Mouse (Mus musculus) forebrain, embryonic 14.5 days (tissue): ENCODE results near the gene B230219D22Rik. TPM values are rescaled to one million over a fixed set of nuclear protein-coding genes. Genes with fewer than 3 reads are reported as not detected.

Source experiments
- ATAC-seq: fragments of 200-750 bp; cut with Nextera tagmentation; 2 replicates; pipeline ENCODE4 v1.8.0; 2017; ENCODE audit warnings: mild to moderate bottlenecking, moderate library complexity
- DNase-seq: peaks from one replicate; pipeline ENCODE4 v3.0.0-alpha.2; 2015; ENCODE audit warnings: low spot score
- H3K27ac ChIP-seq: fragments of 300-500 bp; sonication (generic); 2 replicates; pipeline ENCODE4 v1.5.1; 2014; ENCODE audit warnings: low read depth, mild to moderate bottlenecking, control low read depth, low read length, moderate library complexity
- H3K27me3 ChIP-seq: fragments of 300-500 bp; sonication (generic); replicated peaks from 2 replicates; pipeline ENCODE4 v1.6.1; 2014; ENCODE audit warnings: low read length, control low read depth, mixed read lengths; ENCODE audit not compliant: control insufficient read depth, insufficient read depth
- H3K36me3 ChIP-seq: fragments of 300-500 bp; sonication (generic); 2 replicates; pipeline ENCODE4 v1.6.1; 2014; ENCODE audit warnings: low read length, control low read depth; ENCODE audit not compliant: control insufficient read depth, insufficient read depth
- H3K4me1 ChIP-seq: fragments of 300-500 bp; sonication (generic); 2 replicates; pipeline ENCODE4 v1.6.1; 2014; ENCODE audit warnings: antibody characterized with exemption, low read length, control low read depth; ENCODE audit not compliant: control insufficient read depth, insufficient read depth
- H3K4me2 ChIP-seq: fragments of 300-500 bp; sonication (generic); 2 replicates; pipeline ENCODE4 v1.6.1; 2014; ENCODE audit warnings: mild to moderate bottlenecking, control low read depth, low read length
- H3K4me3 ChIP-seq: fragments of 300-500 bp; sonication (generic); 2 replicates; pipeline ENCODE4 v1.5.1; 2014; ENCODE audit warnings: low read depth, low read length, control low read depth
- H3K9ac ChIP-seq: fragments of 300-500 bp; sonication (generic); 2 replicates; pipeline ENCODE4 v1.6.1; 2014; ENCODE audit warnings: mild to moderate bottlenecking, low read length, control low read depth, moderate library complexity
- H3K9me3 ChIP-seq: fragments of 300-500 bp; sonication (generic); replicated peaks from 2 replicates; pipeline ENCODE4 v1.6.1; 2016; ENCODE audit warnings: low read length, control low read depth, mixed read lengths; ENCODE audit not compliant: control insufficient read depth
- WGBS: fragments of 180-500 bp; shearing (Covaris S2); extraction: QIAGEN DNeasy Blood & Tissue Kit; methylation state at CpG from one replicate; pipeline ENCODE4 v1.1.7; 2014; 5-methylcytosine and 5-hydroxymethylcytosine counted together
- polyA plus RNA-seq: library from polyadenylated mRNA; unstranded; fragments of >200 nt; fragmentation: Nextera tagmentation; extraction: Ambion mirVana; gene quantifications from 2 replicates; pipeline ENCODE4 v1.2.1, GENCODE M21; 2014

Gene B230219D22Rik
- polyA plus RNA-seq, 1 experiment from 2014 or later, result 56.4 TPM

DNA sequence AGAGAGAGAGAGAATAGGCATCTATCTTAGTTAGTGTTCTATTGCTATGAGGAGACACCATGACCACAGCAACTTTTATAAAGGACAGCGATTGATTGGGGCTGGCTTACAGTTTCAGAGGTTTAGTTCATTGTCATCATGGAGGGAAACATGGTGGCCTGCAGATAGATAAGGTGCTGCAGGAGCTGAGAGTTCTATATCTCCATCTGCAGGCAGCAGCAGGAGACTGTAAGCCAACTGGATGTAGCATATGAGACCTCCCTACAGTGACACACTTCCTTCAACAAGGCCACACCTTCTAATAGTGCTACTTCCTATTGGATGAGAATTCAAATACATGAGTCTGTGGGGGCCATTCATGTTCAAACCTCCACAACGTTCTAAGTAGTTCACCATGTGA is 39.2 kb downstream of the B230219D22Rik start:
- 87% methylated on average over 2 of the region's 2 CpGs for WGBS
- Histone ChIP-seq H3K9me3 (no peaks in the 10 kb centered on the region), H3K27me3 (no peaks in the 10 kb centered on the region), H3K4me2 (no peak overlapping the region), H3K36me3 (no peaks in the 10 kb centered on the region), H3K27ac (no peak overlapping the region), H3K9ac (no peak overlapping the region), H3K4me1 (peaks cover 4% of the 10 kb centered on the region; the same call in 1 of the 2 replicates), H3K4me3 (no peak overlapping the region)
- DNase-seq (no peak), ATAC-seq (no peak)

DNA sequence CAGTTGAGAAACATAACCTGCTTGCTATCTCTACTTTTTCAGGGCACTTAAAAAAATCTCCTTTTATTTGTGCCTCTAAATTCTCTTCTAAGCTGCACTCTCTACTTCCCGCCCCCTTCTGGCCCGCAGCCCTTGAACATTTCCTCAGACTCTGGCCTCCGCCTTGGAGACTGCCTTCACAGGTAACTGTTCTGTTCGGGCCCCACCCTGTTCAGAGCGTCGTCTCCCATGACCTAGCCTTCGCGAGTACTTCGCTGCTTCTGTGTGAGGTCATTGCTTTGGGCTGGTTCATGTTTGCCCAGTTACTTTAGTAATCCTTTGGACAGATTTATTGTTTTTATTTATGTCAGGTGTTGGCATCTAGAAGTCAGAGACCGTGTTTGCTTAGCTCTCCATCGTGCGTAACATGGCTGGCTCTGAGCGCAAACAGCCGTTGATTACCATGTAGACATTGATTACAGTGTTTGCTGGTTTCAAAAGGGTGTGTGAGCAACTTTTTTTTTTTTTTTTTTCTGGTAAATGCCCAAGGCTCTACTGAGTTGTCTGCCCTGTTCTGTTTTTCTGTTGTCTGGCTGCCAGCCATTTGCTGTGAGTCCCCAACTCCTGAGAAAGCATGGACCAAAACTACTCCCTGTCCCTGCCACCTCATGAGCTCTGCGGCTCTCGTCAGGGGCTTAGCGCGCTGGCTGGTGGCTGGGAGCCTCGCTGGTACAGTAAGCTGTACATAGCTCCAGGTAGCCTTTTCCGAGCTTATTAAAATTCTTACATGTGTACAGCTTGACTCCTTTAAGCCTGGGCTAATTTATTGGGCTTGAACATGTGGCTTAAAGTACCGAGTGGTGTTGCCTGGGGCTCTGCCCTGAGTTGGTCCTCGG is 40.9 kb downstream of the B230219D22Rik start:
- Histone ChIP-seq H3K4me1 (no peaks in the 10 kb centered on the region), H3K9me3 (no peaks in the 10 kb centered on the region), H3K4me3 (no peak overlapping the region), H3K36me3 (no peaks in the 10 kb centered on the region), H3K27me3 (no peaks in the 10 kb centered on the region), H3K27ac (no peak overlapping the region), H3K9ac (no peak overlapping the region), H3K4me2 (no peak overlapping the region)
- ATAC-seq, result no peak
- 88% methylated on average over 22 of the region's 22 CpGs for WGBS
- no peak for DNase-seq

DNA sequence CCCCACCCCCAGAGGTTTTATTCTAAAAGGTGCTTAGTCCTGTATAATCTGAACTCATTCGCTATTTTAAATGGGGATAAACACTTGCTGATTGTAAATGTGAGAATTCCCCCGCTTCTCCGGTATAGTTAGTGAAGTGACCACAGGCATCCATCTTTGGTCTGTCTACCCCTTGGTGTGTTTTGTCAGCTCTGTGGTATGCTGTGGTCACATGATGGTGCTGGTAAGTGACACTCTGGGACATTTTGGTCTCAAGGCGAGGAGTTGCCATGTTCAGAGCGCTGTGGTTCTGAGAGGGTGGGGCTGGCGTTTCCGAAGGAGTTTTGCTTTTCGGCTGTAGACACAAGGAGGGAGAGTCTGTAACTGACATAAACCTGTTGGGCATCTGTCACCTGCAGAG is 45.0 kb downstream of the B230219D22Rik start:
- no peak overlapping the region for H3K27ac ChIP-seq
- H3K4me3 ChIP-seq, result no peak overlapping the region
- 95% methylated on average over 8 of the region's 8 CpGs for WGBS
- H3K4me1 ChIP-seq, result no peaks in the 10 kb centered on the region
- no peaks in the 10 kb centered on the region for H3K27me3 ChIP-seq
- DNase-seq, result no peak
- no peak overlapping the region for H3K4me2 ChIP-seq
- H3K9me3 ChIP-seq, result no peaks in the 10 kb centered on the region
- no peak for ATAC-seq
- H3K9ac ChIP-seq, result no peak overlapping the region
- H3K36me3 ChIP-seq, result no peaks in the 10 kb centered on the region

DNA sequence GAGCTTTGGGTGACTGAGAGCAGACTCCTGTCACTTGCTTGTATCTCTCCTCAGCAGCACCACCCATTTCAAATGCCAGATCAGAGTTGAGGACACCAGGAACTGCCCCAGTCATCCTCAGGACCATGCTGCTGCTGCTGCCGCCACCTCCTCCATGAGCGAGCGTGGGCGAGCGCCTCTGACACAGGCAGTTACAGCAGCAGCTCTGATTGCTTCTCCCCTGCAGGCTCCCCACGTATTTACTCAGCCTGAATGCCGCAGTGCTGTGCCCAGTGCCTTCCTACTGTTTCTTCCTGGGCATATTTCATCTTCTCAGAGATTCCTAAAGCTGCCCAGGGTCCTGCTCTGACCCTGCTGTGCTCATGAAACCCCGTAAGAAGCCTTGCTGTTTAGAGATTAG is 49.4 kb downstream of the B230219D22Rik start:
- Histone ChIP-seq H3K9ac (no peak overlapping the region), H3K4me1 (no peaks in the 10 kb centered on the region), H3K36me3 (no peaks in the 10 kb centered on the region), H3K27me3 (no peaks in the 10 kb centered on the region), H3K4me3 (no peak overlapping the region), H3K4me2 (no peak overlapping the region), H3K9me3 (no peaks in the 10 kb centered on the region), H3K27ac (no peak overlapping the region)
- ATAC-seq (no peak), DNase-seq (no peak)
- 78% methylated on average over 8 of the region's 8 CpGs for whole genome bisulfite sequencing

Other genes with a start within 250 kb of the B230219D22Rik start
- 25.0 and 28.9 TPM in 2 replicates for gene Grk6, start 248.1 kb upstream of the B230219D22Rik start, polyA plus RNA-seq
- 6.7 and 7.4 TPM in 2 replicates for gene Prr7, start 228.9 kb upstream of the B230219D22Rik start, polyA plus RNA-seq
- 396 and 523 TPM in 2 replicates for gene Dbn1, start 205.0 kb upstream of the B230219D22Rik start, polyA plus RNA-seq
- gene Pdlim7, start 179.4 kb upstream of the B230219D22Rik start, polyA plus RNA-seq, result 124 and 127 TPM in 2 replicates
- 1.4 and 2.9 TPM in 2 replicates for gene Dok3, start 163.8 kb upstream of the B230219D22Rik start, polyA plus RNA-seq
- 72.0 and 75.7 TPM in 2 replicates for gene Ddx41, start 156.5 kb upstream of the B230219D22Rik start, polyA plus RNA-seq
- 34.3 and 42.5 TPM in 2 replicates for gene Fam193b, start 122.0 kb upstream of the B230219D22Rik start, polyA plus RNA-seq
- 66.6 and 70.4 TPM in 2 replicates for gene Tmed9, start 119.4 kb upstream of the B230219D22Rik start, polyA plus RNA-seq
- gene B4galt7, start 93.2 kb upstream of the B230219D22Rik start, polyA plus RNA-seq, result 10.4 and 12.2 TPM in 2 replicates
- 92.9 and 105 TPM in 2 replicates for gene Caml, start 70.1 kb upstream of the B230219D22Rik start, polyA plus RNA-seq
- 25.4 and 29.9 TPM in 2 replicates for gene Ddx46, start 58.1 kb upstream of the B230219D22Rik start, polyA plus RNA-seq
- 128 and 142 TPM in 2 replicates for gene Txndc15, start 21.5 kb downstream of the B230219D22Rik start, polyA plus RNA-seq
- gene Pcbd2, start 34.2 kb downstream of the B230219D22Rik start, polyA plus RNA-seq, result 16.5 and 19.7 TPM in 2 replicates
- not detected in 2 replicates for gene Catsper3, start 91.4 kb downstream of the B230219D22Rik start, polyA plus RNA-seq
- gene Pitx1, start 143.1 kb downstream of the B230219D22Rik start, polyA plus RNA-seq, result not detected in 2 replicates